Mouse (Mus musculus): ENCODE results near the gene Zfp978.
"Not testable (repeated sequence)": the region's sequence is repeated elsewhere in the genome, so short reads cannot be mapped to it uniquely, and the experiment has no call there.

GRCm38 (mm10) chr4:147347300-147347699 is 13.8 kb upstream of the Zfp978 start:
- TF ChIP-seq CTCF (IDR thresholded peaks at IDR 0.05; ENCODE audit: borderline replicate concordance, control insufficient read depth, extremely low read depth, insufficient read depth, low read length, poor library complexity); POLR2A (IDR thresholded peaks at IDR 0.05; ENCODE audit: control insufficient read depth, extremely low read depth, insufficient read depth, low read length, poor library complexity): not testable (repeated sequence)

Measured in thymus, adult 2 months (tissue).